Mouse (Mus musculus) myocyte (in vitro differentiated cells): ENCODE measurements around the gene Ube2m. TPM values are rescaled to one million over a fixed set of nuclear protein-coding genes. Genes with fewer than 3 reads are reported as not detected.

Experiments
- H3K27me3 ChIP-seq: one replicate; pipeline ENCODE4 v1.6.1; 2011; ENCODE audit not compliant: control insufficient read depth, insufficient read depth, insufficient read length
- H3K36me3 ChIP-seq: one replicate; pipeline ENCODE4 v1.6.1; 2011; ENCODE audit not compliant: control insufficient read depth, insufficient read depth
- H3K4me2 ChIP-seq: one replicate; pipeline ENCODE4 v1.6.1; 2011; ENCODE audit warnings: low read depth, control low read depth
- H3K4me3 ChIP-seq: one replicate; pipeline ENCODE4 v1.5.1; 2011; ENCODE audit warnings: mild to moderate bottlenecking, control low read depth, moderate library complexity
- H3K79me2 ChIP-seq: one replicate; pipeline ENCODE4 v1.6.1; 2011; ENCODE audit not compliant: control insufficient read depth, insufficient read depth
- H3ac ChIP-seq: one replicate; pipeline ENCODE4 v1.6.1; 2011; ENCODE audit not compliant: control insufficient read depth, insufficient read length
- CEBPB ChIP-seq: IDR thresholded peaks from 2 replicates; pipeline ENCODE4 v1.6.1; 2011; ENCODE audit warnings: mild to moderate bottlenecking, moderate library complexity; ENCODE audit not compliant: poor library complexity, insufficient read depth, severe bottlenecking
- E2F4 ChIP-seq: IDR thresholded peaks from one replicate; pipeline ENCODE4 v1.6.1; 2011; ENCODE audit warnings: mild to moderate bottlenecking, control low read depth, moderate library complexity; ENCODE audit not compliant: insufficient read depth
- MYOD1 ChIP-seq, 3 experiments: IDR thresholded peaks; one replicate each; pipeline ENCODE4 v1.6.1; 2011; ENCODE audit warnings: control low read depth in 2 of 3, low read depth in 2 of 3, mild to moderate bottlenecking in 2 of 3, moderate library complexity in 1 of 3; ENCODE audit not compliant: insufficient read length in 2 of 3, control insufficient read depth in 1 of 3
- MYOG ChIP-seq, 3 experiments: IDR thresholded peaks; one replicate each; pipeline ENCODE4 v1.6.1; 2011; ENCODE audit warnings: control low read depth in 2 of 3, low read depth in 2 of 3, mild to moderate bottlenecking in 2 of 3; ENCODE audit not compliant: insufficient read length in 2 of 3, control insufficient read depth in 1 of 3, insufficient read depth in 1 of 3
- POLR2A ChIP-seq: IDR thresholded peaks from one replicate; pipeline ENCODE4 v1.6.1; 2011; ENCODE audit warnings: low read depth, mild to moderate bottlenecking, control low read depth, moderate library complexity; ENCODE audit not compliant: insufficient read length
- POLR2AphosphoS2 ChIP-seq: IDR thresholded peaks from one replicate; pipeline ENCODE4 v1.6.1; 2011; ENCODE audit warnings: low read depth, control low read depth; ENCODE audit not compliant: insufficient read length
- REST ChIP-seq: IDR thresholded peaks from one replicate; pipeline ENCODE4 v1.6.1; 2011; ENCODE audit warnings: mild to moderate bottlenecking, control low read depth, moderate library complexity; ENCODE audit not compliant: insufficient read depth, insufficient read length
- SRF ChIP-seq: IDR thresholded peaks from one replicate; pipeline ENCODE4 v1.6.1; 2011; ENCODE audit warnings: low read depth; ENCODE audit not compliant: control insufficient read depth, insufficient read length
- TCF12 ChIP-seq: IDR thresholded peaks from one replicate; pipeline ENCODE4 v1.6.1; 2011; ENCODE audit warnings: mild to moderate bottlenecking, control low read depth; ENCODE audit not compliant: poor library complexity, insufficient read depth, severe bottlenecking
- TCF3 ChIP-seq: IDR thresholded peaks from one replicate; pipeline ENCODE4 v1.6.1; 2011; ENCODE audit warnings: low read depth, control low read depth; ENCODE audit not compliant: insufficient read length
- USF1 ChIP-seq: IDR thresholded peaks from one replicate; pipeline ENCODE4 v1.6.1; 2011; ENCODE audit warnings: low read depth, mild to moderate bottlenecking, control low read depth, moderate library complexity
- polyA plus RNA-seq: library from polyadenylated mRNA; unstranded; fragments of >200 nt; fragmentation: generic; extraction: Trizol; gene quantifications from one replicate; pipeline ENCODE4 v1.2.1, GENCODE M21; 2012; ENCODE audit warnings: missing spikeins

Gene Ube2m
- polyA plus RNA-seq, 1 experiment, result 227 TPM

GRCm38 (mm10) chr7:13028986-13029385, 9.1 kb downstream of the Ube2m start:
- Histone ChIP-seq H3ac (no peak overlapping the region), H3K27me3 (no peaks in the 10 kb centered on the region), H3K79me2 (peaks cover 31% of the 10 kb centered on the region), H3K4me3 (no peak overlapping the region), H3K4me2 (no peak overlapping the region), H3K36me3 (peaks cover 59% of the 10 kb centered on the region)
- TF ChIP-seq SRF, result no peak
- no peak for TF ChIP-seq E2F4
- no peak for TF ChIP-seq MYOG (IDR thresholded peaks at IDR 0.05; ENCODE audit: control insufficient read depth in 1 of 3, insufficient read depth in 1 of 3, insufficient read length in 2 of 3, low read depth in 2 of 3)
- no peak for TF ChIP-seq MYOD1 (IDR thresholded peaks at IDR 0.05; ENCODE audit: control insufficient read depth in 1 of 3, insufficient read length in 2 of 3, low read depth in 2 of 3)
- TF ChIP-seq POLR2AphosphoS2, result no peak
- no peak for TF ChIP-seq TCF12
- TF ChIP-seq USF1, result no peak
- TF ChIP-seq CEBPB, result no peak

- H3ac ChIP-seq, result peak overlapping the region; percentile 92
- H3K4me2 ChIP-seq, result peak overlapping the region; percentile 88
- TF ChIP-seq MYOD1 (IDR thresholded peaks at IDR 0.05; ENCODE audit: control insufficient read depth in 1 of 3, insufficient read length in 2 of 3, low read depth in 2 of 3), result no peak
- no peak for TF ChIP-seq MYOG (IDR thresholded peaks at IDR 0.05; ENCODE audit: control insufficient read depth in 1 of 3, insufficient read depth in 1 of 3, insufficient read length in 2 of 3, low read depth in 2 of 3)
- no peak for TF ChIP-seq POLR2AphosphoS2
- no peaks in the 10 kb centered on the region for H3K27me3 ChIP-seq
- peaks cover 31% of the 10 kb centered on the region for H3K79me2 ChIP-seq
- H3K4me3 ChIP-seq, result peak overlapping the region; percentile 51
- H3K36me3 ChIP-seq, result peaks cover 38% of the 10 kb centered on the region
Observed at GRCm38 (mm10) chr7:13025511-13026112, 12.5 kb downstream of the Ube2m start.

GRCm38 (mm10) chr7:13024805-13025204, 13.3 kb downstream of the Ube2m start:
- peak overlapping the region; percentile 51 for H3K4me3 ChIP-seq
- peak overlapping the region; percentile 92 for H3ac ChIP-seq
- H3K79me2 ChIP-seq, result peaks cover 31% of the 10 kb centered on the region
- peak overlapping the region; percentile 88 for H3K4me2 ChIP-seq
- peaks cover 30% of the 10 kb centered on the region for H3K36me3 ChIP-seq
- no peaks in the 10 kb centered on the region for H3K27me3 ChIP-seq
- TF ChIP-seq POLR2A (peak; percentile 33), REST (no peak), TCF12 (no peak), POLR2AphosphoS2 (peak; percentile 38), SRF (no peak), USF1 (no peak), TCF3 (no peak)

- no peaks in the 10 kb centered on the region for H3K27me3 ChIP-seq
- peaks cover 31% of the 10 kb centered on the region for H3K79me2 ChIP-seq
- peak; percentile 46 for TF ChIP-seq SRF
- TF ChIP-seq POLR2AphosphoS2, result peak; percentile 94
- no peak for TF ChIP-seq E2F4
- TF ChIP-seq USF1, result no peak
- peak; percentile 98 for TF ChIP-seq POLR2A
- no peak for TF ChIP-seq TCF3
- TF ChIP-seq CEBPB, result no peak
- no peak for TF ChIP-seq TCF12
- peak in 1 of 3 experiments; percentile 22 for TF ChIP-seq MYOD1 (IDR thresholded peaks at IDR 0.05; ENCODE audit: control insufficient read depth in 1 of 3, insufficient read length in 2 of 3, low read depth in 2 of 3)
- peak in 2 of 3 experiments; percentile 4 for TF ChIP-seq MYOG (IDR thresholded peaks at IDR 0.05; ENCODE audit: control insufficient read depth in 1 of 3, insufficient read depth in 1 of 3, insufficient read length in 2 of 3, low read depth in 2 of 3)
- no peak for TF ChIP-seq REST
- H3K36me3 ChIP-seq, result peaks cover 25% of the 10 kb centered on the region
- peak overlapping the region; percentile 92 for H3ac ChIP-seq
- H3K4me3 ChIP-seq, result peak overlapping the region; percentile 51
- peak overlapping the region; percentile 96 for H3K4me2 ChIP-seq
Observed at GRCm38 (mm10) chr7:13023928-13024731, 13.9 kb downstream of the Ube2m start.
